Mouse (Mus musculus) hindbrain, embryonic 10.5 days (tissue): ENCODE data around the gene Grm4. TPM values are rescaled to one million over a fixed set of nuclear protein-coding genes. Genes with fewer than 3 reads are reported as not detected.
A peak's percentile ranks its signal among the peaks of the same experiment; 100 is the strongest.

Experiments
- DNase-seq: peaks from one replicate; pipeline ENCODE4 v3.0.0-alpha.2; 2017; ENCODE audit warnings: low spot score
- H3K27ac ChIP-seq: fragments of 300-500 bp; sonication (generic); 2 replicates; pipeline ENCODE4 v1.5.1; 2016; ENCODE audit warnings: mild to moderate bottlenecking, moderate library complexity
- H3K27me3 ChIP-seq: fragments of 300-500 bp; sonication (generic); 2 replicates; pipeline ENCODE4 v1.6.1; 2016; ENCODE audit warnings: mild to moderate bottlenecking; ENCODE audit not compliant: poor library complexity, insufficient read depth, severe bottlenecking
- H3K36me3 ChIP-seq: fragments of 300-500 bp; sonication (generic); 2 replicates; pipeline ENCODE4 v1.6.1; 2016; ENCODE audit warnings: mild to moderate bottlenecking, moderate library complexity
- H3K4me1 ChIP-seq: fragments of 300-500 bp; sonication (generic); replicated peaks from 2 replicates; pipeline ENCODE4 v1.6.1; 2016; ENCODE audit warnings: mild to moderate bottlenecking
- H3K4me3 ChIP-seq: fragments of 300-500 bp; sonication (generic); 2 replicates; pipeline ENCODE4 v1.5.1; 2016; ENCODE audit warnings: mild to moderate bottlenecking, moderate library complexity
- H3K9me3 ChIP-seq: fragments of 300-500 bp; sonication (generic); 2 replicates; pipeline ENCODE4 v1.6.1; 2016; ENCODE audit warnings: mild to moderate bottlenecking, moderate library complexity
- WGBS: fragments of 180-500 bp; shearing (Covaris S2); methylation state at CpG from one replicate; pipeline ENCODE4 v1.1.7; 2016; 5-methylcytosine and 5-hydroxymethylcytosine counted together
- polyA plus RNA-seq: library from polyadenylated mRNA; unstranded; fragments of >200 nt; fragmentation: Nextera tagmentation; extraction: Ambion mirVana; gene quantifications from 2 replicates; pipeline ENCODE4 v1.2.1, GENCODE M21; 2016

Grm4 gene
- polyA plus RNA-seq, 1 experiment from 2014 or later, result 4.2 TPM

- no peaks in the 10 kb centered on the region for H3K36me3 ChIP-seq
- H3K4me1 ChIP-seq, result peaks cover 100% of the 10 kb centered on the region
- H3K9me3 ChIP-seq, result no peaks in the 10 kb centered on the region
- no peak for DNase-seq
- WGBS, result 82% methylated on average over 7 of the region's 7 CpGs
- no peak overlapping the region for H3K4me3 ChIP-seq
- peaks cover 90% of the 10 kb centered on the region for H3K27me3 ChIP-seq
- H3K27ac ChIP-seq, result peak overlapping the region; percentile 91
These were observed 14.2 kb downstream of the Grm4 start for GRCm38 (mm10) chr17:27506871-27507590.

GRCm38 (mm10) chr17:27506362-27506761 is 14.8 kb downstream of the Grm4 start:
- no peaks in the 10 kb centered on the region for H3K36me3 ChIP-seq
- DNase-seq, result no peak
- H3K27me3 ChIP-seq, result peaks cover 83% of the 10 kb centered on the region
- H3K4me3 ChIP-seq, result no peak overlapping the region
- 46% methylated on average over 11 of the region's 11 CpGs for WGBS
- H3K4me1 ChIP-seq, result peaks cover 100% of the 10 kb centered on the region
- peak overlapping the region; percentile 91 for H3K27ac ChIP-seq
- H3K9me3 ChIP-seq, result no peaks in the 10 kb centered on the region

GRCm38 (mm10) chr17:27505221-27505881 is 15.9 kb downstream of the Grm4 start:
- peak; percentile 80 for DNase-seq
- H3K4me1 ChIP-seq, result peaks cover 100% of the 10 kb centered on the region
- no peaks in the 10 kb centered on the region for H3K36me3 ChIP-seq
- H3K27me3 ChIP-seq, result peaks cover 73% of the 10 kb centered on the region
- H3K4me3 ChIP-seq, result no peak overlapping the region; the same call in 1 of the 2 replicates
- peak overlapping the region; percentile 91 for H3K27ac ChIP-seq
- H3K9me3 ChIP-seq, result no peaks in the 10 kb centered on the region
- 14% methylated on average over 10 of the region's 10 CpGs for WGBS

- no peak for DNase-seq
- Histone ChIP-seq H3K27me3 (peaks cover 58% of the 10 kb centered on the region), H3K4me1 (peaks cover 100% of the 10 kb centered on the region), H3K27ac (peak overlapping the region; percentile 91), H3K4me3 (no peak overlapping the region), H3K9me3 (no peaks in the 10 kb centered on the region), H3K36me3 (no peaks in the 10 kb centered on the region)
- 72% methylated on average over 7 of the region's 7 CpGs for WGBS
These were observed 17.3 kb downstream of the Grm4 start for GRCm38 (mm10) chr17:27503869-27504268.

- Histone ChIP-seq H3K36me3 (no peaks in the 10 kb centered on the region), H3K27ac (peak overlapping the region; percentile 91), H3K4me1 (peaks cover 100% of the 10 kb centered on the region), H3K4me3 (peak overlapping the region; percentile 33; the same call in 1 of the 2 replicates), H3K9me3 (no peaks in the 10 kb centered on the region), H3K27me3 (peaks cover 49% of the 10 kb centered on the region)
- 53% methylated on average over 31 of the region's 31 CpGs for WGBS
- DNase-seq, result no peak
These were observed 18.3 kb downstream of the Grm4 start for GRCm38 (mm10) chr17:27502736-27503445.

- H3K36me3 ChIP-seq, result no peaks in the 10 kb centered on the region
- H3K27me3 ChIP-seq, result peaks cover 43% of the 10 kb centered on the region
- no peak for DNase-seq
These were observed 18.9 kb downstream of the Grm4 start for GRCm38 (mm10) chr17:27502288-27502687.

GRCm38 (mm10) chr17:27501331-27502251 is 19.6 kb downstream of the Grm4 start:
- Histone ChIP-seq H3K4me1 (peaks cover 90% of the 10 kb centered on the region), H3K4me3 (peak overlapping the region; percentile 33)
- WGBS, result 7% methylated on average over 18 of the region's 18 CpGs

More at GRCm38 (mm10) chr17:27502288-27502687, 18.9 kb downstream of the Grm4 start:
- H3K4me3 ChIP-seq, result peak overlapping the region; percentile 33
- no peaks in the 10 kb centered on the region for H3K9me3 ChIP-seq
- 15% methylated on average over 14 of the region's 14 CpGs for WGBS
- H3K27ac ChIP-seq, result peak overlapping the region; percentile 91
- peaks cover 97% of the 10 kb centered on the region for H3K4me1 ChIP-seq

GRCm38 (mm10) chr17:27500811-27501210 is 20.4 kb downstream of the Grm4 start:
- peaks cover 30% of the 10 kb centered on the region for H3K27me3 ChIP-seq
- peaks cover 85% of the 10 kb centered on the region for H3K4me1 ChIP-seq
- DNase-seq, result no peak
- peak overlapping the region; percentile 91 for H3K27ac ChIP-seq
- peak overlapping the region; percentile 33; the same call in 1 of the 2 replicates for H3K4me3 ChIP-seq
- H3K36me3 ChIP-seq, result no peaks in the 10 kb centered on the region
- 31% methylated on average over 4 of the region's 4 CpGs for WGBS
- no peaks in the 10 kb centered on the region for H3K9me3 ChIP-seq

More at GRCm38 (mm10) chr17:27501331-27502251, 19.6 kb downstream of the Grm4 start:
- Histone ChIP-seq H3K9me3 (no peaks in the 10 kb centered on the region), H3K27me3 (peaks cover 38% of the 10 kb centered on the region), H3K36me3 (no peaks in the 10 kb centered on the region), H3K27ac (peak overlapping the region; percentile 91)
- DNase-seq, result peak; percentile 85

GRCm38 (mm10) chr17:27499080-27499479 is 22.1 kb downstream of the Grm4 start:
- Histone ChIP-seq H3K27ac (peak overlapping the region; percentile 91), H3K4me3 (no peak overlapping the region), H3K36me3 (no peaks in the 10 kb centered on the region), H3K4me1 (peaks cover 79% of the 10 kb centered on the region), H3K9me3 (no peaks in the 10 kb centered on the region), H3K27me3 (peaks cover 23% of the 10 kb centered on the region)
- DNase-seq, result no peak
- WGBS, result 67% methylated on average over 13 of the region's 13 CpGs

GRCm38 (mm10) chr17:27497798-27498197 is 23.4 kb downstream of the Grm4 start:
- peaks cover 72% of the 10 kb centered on the region for H3K4me1 ChIP-seq
- 81% methylated on average over 5 of the region's 5 CpGs for WGBS
- no peaks in the 10 kb centered on the region for H3K36me3 ChIP-seq
- peak overlapping the region; percentile 91; the same call in 1 of the 2 replicates for H3K27ac ChIP-seq
- H3K9me3 ChIP-seq, result no peaks in the 10 kb centered on the region
- no peak overlapping the region for H3K4me3 ChIP-seq
- no peak for DNase-seq
- peaks cover 10% of the 10 kb centered on the region for H3K27me3 ChIP-seq

- Histone ChIP-seq H3K27ac (peak overlapping the region; percentile 59), H3K27me3 (0 out of 2 replicates have a peak, but pooled peaks cover 4% of the 10 kb centered on the region), H3K4me1 (peaks cover 44% of the 10 kb centered on the region), H3K4me3 (no peak overlapping the region), H3K36me3 (no peaks in the 10 kb centered on the region), H3K9me3 (no peaks in the 10 kb centered on the region)
- 80% methylated on average over 7 of the region's 7 CpGs for WGBS
- no peak for DNase-seq
These were observed 26.1 kb downstream of the Grm4 start for GRCm38 (mm10) chr17:27495008-27495540.
